Mouse (Mus musculus) forebrain, postnatal 0 days (tissue): ENCODE results near the gene Tex22. TPM values are rescaled to one million over a fixed set of nuclear protein-coding genes. Genes with fewer than 3 reads are reported as not detected.

Experiments
- ATAC-seq: fragments of 200-750 bp; cut with Nextera tagmentation; 2 replicates; pipeline ENCODE4 v1.8.0; 2017; ENCODE audit warnings: mild to moderate bottlenecking, moderate library complexity
- DNase-seq: peaks from one replicate; pipeline ENCODE4 v3.0.0-alpha.2; 2015
- H3K27ac ChIP-seq: fragments of 300-500 bp; sonication (generic); 2 replicates; pipeline ENCODE4 v1.5.1; 2014; ENCODE audit warnings: low read depth, mild to moderate bottlenecking, antibody characterized with exemption, low read length, moderate library complexity, mixed read lengths
- H3K27me3 ChIP-seq: fragments of 300-500 bp; sonication (generic); 2 replicates; pipeline ENCODE4 v1.6.1; 2014; ENCODE audit warnings: mild to moderate bottlenecking, low read length, mixed read lengths; ENCODE audit not compliant: insufficient read depth
- H3K36me3 ChIP-seq: fragments of 300-500 bp; sonication (generic); 2 replicates; pipeline ENCODE4 v1.6.1; 2014; ENCODE audit warnings: mild to moderate bottlenecking, moderate library complexity; ENCODE audit not compliant: insufficient read depth
- H3K4me1 ChIP-seq: fragments of 300-500 bp; sonication (generic); 2 replicates; pipeline ENCODE4 v1.6.1; 2014; ENCODE audit warnings: antibody characterized with exemption; ENCODE audit not compliant: insufficient read depth
- H3K4me2 ChIP-seq: fragments of 300-500 bp; sonication (generic); 2 replicates; pipeline ENCODE4 v1.6.1; 2014; ENCODE audit warnings: low read depth, mild to moderate bottlenecking, moderate library complexity
- H3K4me3 ChIP-seq: fragments of 300-500 bp; sonication (generic); 2 replicates; pipeline ENCODE4 v1.5.1; 2014; ENCODE audit warnings: low read depth, low read length, mixed read lengths
- H3K9ac ChIP-seq: fragments of 300-500 bp; sonication (generic); 2 replicates; pipeline ENCODE4 v1.6.1; 2014; ENCODE audit warnings: mild to moderate bottlenecking
- H3K9me3 ChIP-seq: fragments of 300-500 bp; sonication (generic); 2 replicates; pipeline ENCODE4 v1.6.1; 2016; ENCODE audit warnings: low read length
- CTCF ChIP-seq: sonication (generic); IDR thresholded peaks from 2 replicates; pipeline ENCODE4 v1.5.1; 2016; ENCODE audit warnings: antibody characterized with exemption, control low read depth, low read depth
- WGBS: fragments of 180-500 bp; shearing (Covaris S2); extraction: QIAGEN DNeasy Blood & Tissue Kit; methylation state at CpG from one replicate; pipeline ENCODE4 v1.1.7; 2014; 5-methylcytosine and 5-hydroxymethylcytosine counted together
- polyA plus RNA-seq: library from polyadenylated mRNA; unstranded; fragments of >200 nt; fragmentation: Nextera tagmentation; extraction: Ambion mirVana; gene quantifications from 2 replicates; pipeline ENCODE4 v1.2.1, GENCODE M21; 2015
- total RNA-seq: library from RNA; depleted of rRNA; stranded (reverse); fragments of >200 nt; gene quantifications from 2 replicates; pipeline ENCODE4 v1.2.3, GENCODE M21; 2014

Tex22 gene
- total and polyA plus RNA-seq, 2 experiments from 2014 or later: 1.7 TPM; not detected in 1

- Histone ChIP-seq H3K4me1 (peaks cover 17% of the 10 kb centered on the region), H3K4me3 (no peak overlapping the region), H3K36me3 (no peaks in the 10 kb centered on the region), H3K27me3 (no peaks in the 10 kb centered on the region), H3K9me3 (no peaks in the 10 kb centered on the region), H3K4me2 (no peak overlapping the region), H3K9ac (no peak overlapping the region), H3K27ac (no peak overlapping the region)
- WGBS: 70% methylated on average over 9 of the region's 9 CpGs
- no peak for TF ChIP-seq CTCF
- DNase-seq (no peak), ATAC-seq (no peak)
Measured at GRCm38 (mm10) chr12:113101251-113101960, 27.1 kb downstream of the Tex22 start.

GRCm38 (mm10) chr12:113102461-113102860 is 28.2 kb downstream of the Tex22 start:
- Histone ChIP-seq H3K4me2 (no peak overlapping the region), H3K4me3 (no peak overlapping the region), H3K9ac (no peak overlapping the region), H3K36me3 (no peaks in the 10 kb centered on the region), H3K27me3 (no peaks in the 10 kb centered on the region), H3K27ac (no peak overlapping the region), H3K4me1 (peaks cover 11% of the 10 kb centered on the region), H3K9me3 (no peaks in the 10 kb centered on the region)
- peak; percentile 40; the same call in 1 of the 2 replicates for ATAC-seq
- WGBS: 58% methylated on average over 6 of the region's 6 CpGs
- TF ChIP-seq CTCF: peak; percentile 66
- peak; percentile 56 for DNase-seq

GRCm38 (mm10) chr12:113103846-113104451 is 29.6 kb downstream of the Tex22 start:
- H3K4me3 ChIP-seq: no peak overlapping the region
- H3K36me3 ChIP-seq: no peaks in the 10 kb centered on the region
- H3K27ac ChIP-seq: no peak overlapping the region
- DNase-seq (no peak), ATAC-seq (no peak)
- no peak overlapping the region for H3K9ac ChIP-seq
- H3K9me3 ChIP-seq: no peaks in the 10 kb centered on the region
- no peak overlapping the region for H3K4me2 ChIP-seq
- TF ChIP-seq CTCF: peak; percentile 35
- peaks cover 8% of the 10 kb centered on the region; the same call in 1 of the 2 replicates for H3K4me1 ChIP-seq
- 87% methylated on average over 8 of the region's 8 CpGs for WGBS
- H3K27me3 ChIP-seq: no peaks in the 10 kb centered on the region

- DNase-seq (no peak), ATAC-seq (no peak)
- H3K9ac ChIP-seq: no peak overlapping the region
- H3K4me2 ChIP-seq: no peak overlapping the region
- H3K4me1 ChIP-seq: no peaks in the 10 kb centered on the region
- no peaks in the 10 kb centered on the region for H3K36me3 ChIP-seq
- no peak overlapping the region for H3K27ac ChIP-seq
- no peak for TF ChIP-seq CTCF
- H3K9me3 ChIP-seq: no peaks in the 10 kb centered on the region
- no peak overlapping the region for H3K4me3 ChIP-seq
- WGBS: 73% methylated on average over 6 of the region's 6 CpGs
- H3K27me3 ChIP-seq: no peaks in the 10 kb centered on the region
Measured at GRCm38 (mm10) chr12:113106386-113106785, 32.1 kb downstream of the Tex22 start.

- H3K27ac ChIP-seq: no peak overlapping the region
- WGBS: 82% methylated on average over 4 of the region's 4 CpGs
Measured at GRCm38 (mm10) chr12:113107431-113108124, 33.3 kb downstream of the Tex22 start.

GRCm38 (mm10) chr12:113108528-113109283 is 34.4 kb downstream of the Tex22 start:
- H3K4me3 ChIP-seq: no peak overlapping the region
- H3K9me3 ChIP-seq: no peaks in the 10 kb centered on the region
- ATAC-seq (no peak), DNase-seq (no peak)
- H3K4me2 ChIP-seq: no peak overlapping the region
- peaks cover 12% of the 10 kb centered on the region; the same call in 1 of the 2 replicates for H3K36me3 ChIP-seq
- TF ChIP-seq CTCF: no peak
- no peak overlapping the region for H3K9ac ChIP-seq
- no peak overlapping the region for H3K27ac ChIP-seq
- 85% methylated on average over 17 of the region's 17 CpGs for WGBS
- H3K4me1 ChIP-seq: no peaks in the 10 kb centered on the region
- H3K27me3 ChIP-seq: no peaks in the 10 kb centered on the region

More at GRCm38 (mm10) chr12:113107431-113108124, 33.3 kb downstream of the Tex22 start:
- Histone ChIP-seq H3K27me3 (no peaks in the 10 kb centered on the region), H3K9me3 (no peaks in the 10 kb centered on the region), H3K36me3 (0 out of 2 replicates have a peak, but pooled peaks cover 3% of the 10 kb centered on the region), H3K4me2 (no peak overlapping the region), H3K4me3 (no peak overlapping the region), H3K4me1 (no peaks in the 10 kb centered on the region), H3K9ac (no peak overlapping the region)
- ATAC-seq (no peak), DNase-seq (no peak)
- no peak for TF ChIP-seq CTCF
